Comparison of ENCODE assay signal across 24 mouse cellular contexts in genomic region chr4:102106771-102107170, GRCm38 (mm10). TPM values are rescaled to one million over a fixed set of nuclear protein-coding genes. Genes with fewer than 3 reads are reported as not detected.
DNase-seq lines count a peak whose midpoint lies in the region; ATAC-seq and TF ChIP-seq lines count a peak whose summit lies in the region.
"Had no signal": no experiment of that assay in that cellular context is flagged by ENCODE, and none has a peak within 500 bp of the region (broad histone marks: within the 10 kb centered on the region; RNA-seq: fewer than 3 reads in every experiment).

No protein-coding gene starts in this region.

- no peak overlapping the region for H3K4me3 ChIP-seq in cerebellum, adult 2 months (replicated peaks; ENCODE audit: insufficient read depth, low read depth, low read length)
- H3K4me3 ChIP-seq: embryonic facial prominence, embryonic 15.5 days; erythroblast, embryonic 14.5 days; forebrain, embryonic 10.5 days; forebrain, embryonic 15.5 days; heart, adult 2 months; hindbrain, embryonic 10.5 days; hindbrain, embryonic 15.5 days had no signal

- peaks cover 43% of the 10 kb centered on the region for H3K4me1 ChIP-seq in cerebellum, adult 2 months (ENCODE audit: control insufficient read depth, insufficient read depth, low read length)
- H3K4me1 ChIP-seq: embryonic facial prominence, embryonic 15.5 days; forebrain, embryonic 10.5 days; forebrain, embryonic 15.5 days; hindbrain, embryonic 10.5 days; hindbrain, embryonic 15.5 days had no signal

- no peak for TF ChIP-seq CTCF in cerebellum, adult 2 months (IDR thresholded peaks at IDR 0.05; ENCODE audit: borderline replicate concordance, insufficient read depth, low read depth, low read length)

- TF ChIP-seq POLR2A in cerebellum, adult 2 months (IDR thresholded peaks at IDR 0.05; ENCODE audit: borderline replicate concordance, insufficient read depth, low read length), result peak; percentile 39; the same call in 1 of the 2 replicates

- peak; percentile 96 for ATAC-seq in cerebellum, adult (ENCODE audit: insufficient number of reproducible peaks, low FRiP score, low TSS enrichment)
- ATAC-seq: CD4-positive, CD25-positive, alpha-beta regulatory T cell, adult 4 months; forebrain, embryonic 15.5 days; inflammation-experienced regulatory T-cells, adult 6 months; intestine, postnatal 0 days had no signal

- no peak overlapping the region for H3K27ac ChIP-seq in cerebellum, adult 2 months (ENCODE audit: insufficient read depth, low read length)
- H3K27ac ChIP-seq: embryonic facial prominence, embryonic 15.5 days; forebrain, embryonic 10.5 days; forebrain, embryonic 15.5 days; heart, adult 2 months; hindbrain, embryonic 10.5 days; hindbrain, embryonic 15.5 days had no signal

- no peaks in the 10 kb centered on the region for H3K27me3 ChIP-seq in cerebellum, adult 2 months (ENCODE audit: control insufficient read depth, insufficient read depth, low read length)
- H3K27me3 ChIP-seq: embryonic facial prominence, embryonic 15.5 days; forebrain, embryonic 15.5 days; hindbrain, embryonic 15.5 days had no signal

- 9% methylated on average over 6 of the region's 6 CpGs for WGBS in cerebellum, adult 2 months

- DNase-seq in cerebellum, postnatal 4 days (ENCODE audit: low spot score in 2 of 2), result no peak
- DNase-seq in brain, adult 2 months (ENCODE audit: low read depth, low spot score), result peak; percentile 98
- peak; percentile 77 to 96 for DNase-seq in cerebellum, adult 2 months
- peak; percentile 78 to 80 for DNase-seq in cerebellum, postnatal 10 days
- no peak for DNase-seq in embryo, embryonic 11 days
- DNase-seq in adrenal gland, postnatal 4 days (ENCODE audit: low spot score in 2 of 2), result no peak
- DNase-seq in right cerebral cortex, postnatal 14 days, result no peak
- DNase-seq: adrenal gland, adult 8-10 months; adrenal gland, postnatal 36 days; B cell, adult 2 months; gastrocnemius, postnatal 10 days; heart, adult 2 months; kidney, adult 8-10 months had no signal

RNA-seq across cellular contexts. Expression of gene Pde4b, which starts 19.4 kb away (rescaled TPM):
- polyA plus RNA-seq in cerebellum, adult 2 months (2012; rRNA removed), result 78.9 and 82.6 TPM in 2 replicates
- total RNA-seq in adrenal gland, postnatal 4 days (2021), result 10 to 100 TPM; 13.9 to 16.4 TPM
- polyA plus RNA-seq: G1E had no signal

Comparison
In these comparisons a context has a peak if more than half of its experiments do, and no peak if none do; other contexts are left out.
1. DNase-seq: peak in brain, adult 2 months (single experiment), cerebellum, adult 2 months (2 of 2) and cerebellum, postnatal 10 days (2 of 2); none in cerebellum, postnatal 4 days (0 of 2), embryo, embryonic 11 days (single experiment), adrenal gland, postnatal 4 days (0 of 2) and right cerebral cortex, postnatal 14 days (single experiment).